Mouse (Mus musculus) gastrocnemius, adult 18-20 months (tissue): ENCODE data around the gene Sec16b. TPM values are rescaled to one million over a fixed set of nuclear protein-coding genes. Genes with fewer than 3 reads are reported as not detected.

Experiments used
- DNase-seq: peaks from one replicate; pipeline ENCODE4 v3.0.0; 2021; ENCODE audit warnings: low spot score
- total RNA-seq, 2 experiments: library from RNA; stranded (reverse); gene quantifications; 2 replicates each; pipeline ENCODE4 v1.2.3; 2021

Sec16b gene
- total RNA-seq, 2 experiments from 2014 or later, result 0.52 to 0.66 TPM

DNA sequence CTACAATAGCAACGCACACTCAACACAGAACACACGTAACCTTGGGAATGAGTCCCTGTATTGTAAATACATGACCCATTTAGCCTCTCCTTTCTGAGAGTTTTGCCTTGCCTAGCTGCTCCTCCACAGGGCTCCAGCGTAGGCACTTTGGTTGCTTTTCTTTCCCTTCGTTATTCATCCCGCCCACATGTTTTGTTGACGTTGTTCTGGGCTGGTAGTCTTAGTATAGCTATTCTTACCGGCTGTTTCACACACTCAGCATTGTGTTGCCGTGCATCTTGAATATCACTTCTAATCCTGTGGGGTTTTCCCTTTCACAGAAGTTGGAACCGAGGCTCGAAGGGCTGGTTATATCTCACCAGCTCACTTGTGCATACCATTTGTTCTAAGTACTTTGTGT is 49.2 kb downstream of the Sec16b start:
- DNase-seq, result no peak

DNA sequence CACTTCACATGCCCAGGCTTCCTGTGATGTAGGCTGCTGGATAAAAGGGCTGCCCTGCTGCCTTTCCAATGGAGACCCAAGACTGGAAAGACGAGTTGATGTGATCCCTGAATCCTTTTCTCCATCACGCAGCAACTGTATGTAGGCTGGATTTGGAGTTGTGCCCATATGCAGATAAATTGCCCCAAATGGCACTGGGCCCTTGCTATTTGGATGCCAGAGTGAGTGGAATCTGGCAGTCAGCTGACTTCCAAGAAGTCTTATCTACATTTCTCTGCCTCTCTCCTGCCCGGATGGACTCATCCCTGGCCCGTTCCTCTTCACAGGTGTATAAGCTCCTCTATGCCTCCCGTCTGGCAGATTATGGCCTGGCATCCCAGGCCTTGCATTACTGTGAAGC is 49.9 kb downstream of the Sec16b start:
- DNase-seq, result no peak

DNA sequence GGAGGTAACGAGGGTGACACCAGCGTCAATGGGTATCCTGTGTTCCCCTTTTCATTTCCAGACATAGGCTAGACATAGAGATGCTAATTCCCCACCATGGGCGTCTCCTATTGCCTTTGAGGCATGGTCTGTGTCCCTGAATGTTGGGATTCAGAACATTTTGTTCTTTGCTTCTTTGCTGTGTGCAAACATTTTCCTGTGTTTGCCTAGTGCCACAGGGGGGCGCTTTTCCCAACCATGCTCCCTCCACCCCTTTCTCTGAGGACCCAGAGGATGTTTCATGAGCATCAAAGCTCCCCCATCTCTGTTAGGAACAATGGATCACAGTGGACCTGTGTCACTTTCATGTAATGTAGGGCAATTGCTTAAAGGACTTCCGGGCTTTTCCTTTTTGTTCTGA is 51.6 kb downstream of the Sec16b start:
- no peak for DNase-seq

DNA sequence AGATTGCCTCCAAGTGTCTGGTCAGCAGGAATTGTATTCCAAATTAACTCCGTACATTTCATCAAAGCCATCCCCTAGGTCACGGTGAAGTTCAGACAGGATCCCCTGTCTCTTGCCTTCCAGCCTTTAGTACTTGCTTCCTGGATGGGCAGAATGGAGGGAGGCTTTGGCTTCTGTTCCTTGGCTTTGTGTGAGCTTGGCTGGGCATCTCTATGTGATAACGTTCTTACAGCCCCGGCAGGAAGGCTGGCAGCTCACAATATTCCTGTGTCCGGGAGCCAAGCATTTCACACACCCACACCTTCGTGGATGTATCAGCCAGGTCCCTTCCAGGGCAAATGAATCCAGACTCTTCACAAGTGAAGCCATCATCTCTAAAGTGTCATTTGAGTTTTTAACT is 53.5 kb downstream of the Sec16b start:
- DNase-seq, result no peak

DNA sequence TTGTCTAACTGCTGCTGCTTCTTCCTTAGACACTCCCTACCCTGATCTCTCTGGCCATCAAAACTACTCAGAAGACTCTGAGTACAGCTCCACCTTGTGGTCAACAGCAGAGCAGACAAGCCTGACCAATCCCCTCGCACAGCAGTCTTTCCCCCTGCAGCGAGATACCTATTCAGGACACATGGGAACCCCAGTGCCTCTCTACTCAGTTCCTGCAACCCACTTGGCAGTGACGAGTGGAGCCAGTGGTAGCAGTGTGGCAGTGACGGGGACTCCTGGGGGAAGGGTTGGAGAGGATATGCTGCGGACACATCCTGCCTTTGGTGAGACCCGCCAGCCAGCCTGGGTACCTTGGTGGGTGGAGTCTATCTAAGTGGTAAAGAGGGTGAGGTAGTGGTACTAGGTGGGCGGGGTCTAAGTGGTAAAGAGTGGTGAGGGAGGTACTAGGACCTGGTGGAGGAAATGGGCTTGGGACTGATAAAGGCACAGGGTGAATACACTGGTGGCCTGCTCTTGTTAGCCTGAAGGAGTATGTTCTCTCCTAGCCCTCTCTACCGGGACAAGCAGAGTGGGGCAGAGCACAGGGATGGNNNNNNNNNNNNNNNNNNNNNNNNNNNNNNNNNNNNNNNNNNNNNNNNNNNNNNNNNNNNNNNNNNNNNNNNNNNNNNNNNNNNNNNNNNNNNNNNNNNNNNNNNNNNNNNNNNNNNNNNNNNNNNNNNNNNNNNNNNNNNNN is 54.3 kb downstream of the Sec16b start:
- DNase-seq, result no peak

DNA sequence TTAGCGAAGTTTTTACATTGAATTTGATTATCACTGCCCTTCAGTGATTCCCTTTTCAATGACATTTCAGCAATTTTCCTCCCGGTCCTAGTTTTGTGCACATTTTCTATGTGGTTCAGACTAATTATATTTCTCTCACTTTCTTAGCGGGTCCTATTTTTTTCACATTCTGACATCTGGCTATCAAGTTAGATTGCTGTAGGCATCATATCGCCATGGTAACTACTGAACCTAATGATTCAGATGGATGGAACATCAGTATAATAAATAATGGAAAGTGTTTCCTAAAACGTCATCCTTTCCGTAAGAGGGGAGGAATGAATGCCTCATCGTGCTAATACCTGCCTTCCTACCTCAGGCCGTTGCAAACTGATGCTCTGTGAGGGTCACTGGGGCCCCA is 61.3 kb downstream of the Sec16b start:
- DNase-seq, result no peak

DNA sequence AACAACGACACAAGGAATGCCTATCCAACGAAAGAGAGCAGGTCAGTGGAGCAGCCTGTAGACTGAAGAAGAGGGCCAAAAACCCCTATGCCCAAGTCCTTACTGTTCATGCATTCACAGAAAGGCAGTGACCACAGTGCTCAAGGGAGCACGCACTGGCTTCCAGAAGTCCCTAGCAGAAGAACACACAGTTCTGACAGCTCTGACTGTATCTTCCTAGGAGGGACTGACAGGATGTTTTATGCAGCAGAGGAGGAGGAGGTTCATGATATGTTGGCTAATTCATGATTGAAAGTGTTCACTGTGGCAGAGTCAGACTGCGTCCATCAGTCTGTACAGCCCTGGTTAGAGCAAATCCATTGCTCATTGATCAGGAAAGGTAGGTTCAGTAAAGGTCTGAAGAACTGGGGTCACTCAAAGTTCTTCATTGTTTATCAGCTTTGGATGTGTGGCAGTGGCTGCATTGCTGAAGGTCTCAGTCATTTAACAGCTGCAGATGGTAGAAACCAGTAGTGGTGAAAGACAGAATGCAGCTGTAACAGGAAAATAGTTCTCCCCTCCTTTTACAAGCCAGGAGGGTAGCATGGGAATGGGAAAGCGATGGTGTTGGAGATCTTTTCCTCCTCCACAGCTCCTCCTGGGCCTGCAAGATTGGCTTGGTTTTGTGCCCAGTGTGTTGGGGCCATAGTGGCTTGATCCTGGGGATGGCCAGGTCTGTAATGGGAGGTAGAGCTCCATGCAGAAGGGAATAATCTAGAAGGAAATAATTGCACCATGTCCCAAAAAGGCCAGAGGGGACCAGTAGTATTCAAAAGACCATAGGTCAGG is 62.9 kb downstream of the Sec16b start:
- DNase-seq, result no peak

DNA sequence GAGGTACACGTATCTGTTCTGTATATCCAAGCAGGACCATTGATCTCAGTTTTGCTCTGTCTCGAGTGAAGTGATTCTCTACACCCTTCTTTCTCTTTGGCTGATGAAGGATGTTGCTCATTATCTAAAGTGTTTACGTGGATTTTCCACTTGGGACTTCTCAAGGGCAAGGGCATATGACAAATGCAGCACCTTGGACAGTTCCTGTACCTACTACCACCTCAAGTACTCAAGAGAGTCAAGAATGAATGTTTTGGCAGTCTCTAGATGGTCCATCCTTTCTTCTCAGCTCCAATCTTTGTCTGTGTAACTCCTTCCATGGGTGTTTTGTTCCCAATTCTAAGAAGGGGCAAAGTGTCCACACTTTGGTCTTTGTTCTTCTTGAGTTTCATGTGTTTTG is 68.8 kb downstream of the Sec16b start:
- DNase-seq, result no peak

DNA sequence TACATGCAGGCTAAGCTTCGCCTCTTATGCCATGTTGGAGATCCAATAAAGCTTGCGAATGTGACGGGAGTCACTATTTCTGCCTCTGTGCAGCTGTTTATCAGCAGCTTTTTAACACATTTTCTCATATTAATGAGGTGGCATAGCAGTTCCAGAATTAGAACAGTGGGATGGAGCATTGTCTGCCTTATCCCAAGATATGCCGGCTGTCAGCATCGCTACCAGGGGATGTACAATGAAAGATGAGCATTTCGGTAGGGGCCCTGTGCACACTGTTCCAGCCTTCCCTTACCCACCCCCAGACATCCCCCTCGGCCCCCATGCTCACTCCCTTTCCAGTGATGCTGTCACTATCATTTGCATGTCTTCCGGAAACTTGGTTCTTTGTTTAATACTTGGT is 71.8 kb downstream of the Sec16b start:
- no peak for DNase-seq

DNA sequence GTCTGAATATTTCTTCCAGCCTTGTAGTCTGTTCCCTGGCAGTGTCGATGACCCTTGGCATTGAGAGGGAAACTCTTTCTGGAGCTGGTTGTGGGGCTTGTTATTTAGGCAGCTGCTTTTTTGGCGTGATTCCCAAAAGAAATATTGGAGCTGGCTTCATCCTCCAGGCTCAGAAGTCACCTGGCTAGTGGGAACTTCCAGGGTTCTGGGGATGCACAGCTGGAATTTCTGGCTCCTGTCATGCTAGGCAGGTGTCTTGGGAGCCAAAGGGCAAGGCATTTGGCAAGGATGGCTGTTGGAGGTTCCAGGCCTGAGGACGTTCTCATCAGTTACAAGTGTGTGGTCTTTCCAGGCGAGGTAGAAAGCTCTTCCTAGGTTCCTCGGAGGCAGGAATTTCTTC is 80.0 kb downstream of the Sec16b start:
- DNase-seq, result peak; percentile 3

DNA sequence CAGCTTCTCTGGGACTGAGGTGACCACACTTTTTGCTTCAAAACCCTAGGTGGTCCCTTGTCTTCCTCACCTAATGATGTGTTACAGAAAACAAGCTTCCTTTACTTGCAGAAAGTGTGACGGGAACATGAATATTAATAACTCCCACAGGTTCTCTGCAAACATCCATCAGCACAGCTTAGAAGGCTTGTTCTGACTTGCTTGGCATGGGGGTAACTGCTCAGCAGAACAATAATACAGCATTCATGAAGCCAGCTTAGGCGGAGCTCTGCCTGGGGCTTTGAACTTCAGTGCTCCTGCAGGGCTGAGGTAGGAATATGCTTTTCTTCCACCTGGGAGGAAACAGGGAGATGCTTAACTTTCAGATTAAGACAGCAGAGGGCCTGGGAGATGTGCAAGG is 85.5 kb downstream of the Sec16b start:
- DNase-seq, result no peak

DNA sequence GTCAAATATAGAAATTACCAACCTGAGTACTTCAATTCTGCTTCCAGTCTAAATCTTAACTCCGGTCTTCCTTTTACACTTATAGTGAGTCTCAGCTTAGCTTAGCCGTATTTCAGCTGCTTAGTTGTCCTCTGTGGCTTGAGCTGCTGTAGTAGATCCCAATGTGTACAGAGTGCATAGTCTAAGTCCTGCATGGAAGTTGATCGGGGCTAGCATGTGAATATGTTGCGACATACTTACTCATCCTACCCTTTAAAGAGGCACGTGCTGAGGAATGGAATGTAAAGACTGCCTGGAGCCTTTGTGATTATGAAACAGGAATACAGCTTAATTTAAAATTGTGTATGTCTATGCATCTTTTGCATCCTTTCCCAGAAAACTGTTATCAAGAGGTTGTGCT is 88.0 kb downstream of the Sec16b start:
- no peak for DNase-seq

DNA sequence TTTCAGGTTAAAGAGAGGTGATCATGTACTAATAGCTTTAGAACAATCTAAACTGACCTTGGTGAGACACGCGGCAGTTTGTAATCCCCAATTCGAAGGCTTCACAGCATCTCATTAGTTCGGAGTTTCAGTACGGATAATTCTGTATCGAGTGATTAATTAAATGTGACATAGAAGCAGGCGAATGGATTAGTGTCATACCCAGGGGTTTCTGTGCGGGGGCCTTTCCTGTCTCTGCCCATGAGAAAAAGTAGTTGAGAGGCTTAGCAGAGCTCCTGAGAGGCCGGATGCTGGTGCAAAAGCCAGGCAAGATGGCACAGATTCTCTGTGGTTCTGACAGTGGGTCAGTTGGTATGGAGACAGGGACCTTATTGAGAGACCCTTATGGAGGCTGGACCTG is 88.6 kb downstream of the Sec16b start:
- DNase-seq, result no peak

DNA sequence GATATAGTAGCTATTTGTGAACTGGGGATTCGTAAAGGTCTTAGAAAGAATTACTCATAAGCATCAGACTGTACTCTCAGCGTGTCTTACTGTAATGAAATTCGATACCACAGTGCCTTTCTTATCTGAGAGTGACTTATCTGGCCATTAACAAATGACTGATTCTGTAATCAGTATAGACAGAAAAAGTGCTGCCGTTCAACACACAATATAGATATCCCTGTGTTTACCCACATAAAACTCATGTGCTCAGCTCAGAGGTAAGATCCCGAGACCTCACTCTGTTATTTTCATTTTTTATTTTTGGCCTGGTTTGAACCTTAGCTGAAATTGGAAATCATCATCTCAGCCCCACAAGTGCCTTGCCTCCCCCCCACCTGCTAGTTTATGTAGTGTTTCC is 98.0 kb downstream of the Sec16b start:
- no peak for DNase-seq

Other genes starting within 250 kb of the Sec16b start
- 1 to 10 TPM; 5.6 to 6.5 TPM for gene Rasal2, start 94.1 kb upstream of the Sec16b start, total RNA-seq
- under 1 TPM; 0.43 to 0.76 TPM for gene Cryzl2, start 48.2 kb upstream of the Sec16b start, total RNA-seq